Mouse (Mus musculus) kidney, adult 9 months (tissue): Measurements from ENCODE around the gene Msi1.
A peak's percentile ranks its signal among the peaks of the same experiment; 100 is the strongest.
"Not testable (repeated sequence)": the region's sequence is repeated elsewhere in the genome, so short reads cannot be mapped to it uniquely, and the experiment has no call there.

Source experiments
- DNase-seq: peaks from one replicate; pipeline ENCODE4 v3.0.0; 2022

Msi1 gene

DNA sequence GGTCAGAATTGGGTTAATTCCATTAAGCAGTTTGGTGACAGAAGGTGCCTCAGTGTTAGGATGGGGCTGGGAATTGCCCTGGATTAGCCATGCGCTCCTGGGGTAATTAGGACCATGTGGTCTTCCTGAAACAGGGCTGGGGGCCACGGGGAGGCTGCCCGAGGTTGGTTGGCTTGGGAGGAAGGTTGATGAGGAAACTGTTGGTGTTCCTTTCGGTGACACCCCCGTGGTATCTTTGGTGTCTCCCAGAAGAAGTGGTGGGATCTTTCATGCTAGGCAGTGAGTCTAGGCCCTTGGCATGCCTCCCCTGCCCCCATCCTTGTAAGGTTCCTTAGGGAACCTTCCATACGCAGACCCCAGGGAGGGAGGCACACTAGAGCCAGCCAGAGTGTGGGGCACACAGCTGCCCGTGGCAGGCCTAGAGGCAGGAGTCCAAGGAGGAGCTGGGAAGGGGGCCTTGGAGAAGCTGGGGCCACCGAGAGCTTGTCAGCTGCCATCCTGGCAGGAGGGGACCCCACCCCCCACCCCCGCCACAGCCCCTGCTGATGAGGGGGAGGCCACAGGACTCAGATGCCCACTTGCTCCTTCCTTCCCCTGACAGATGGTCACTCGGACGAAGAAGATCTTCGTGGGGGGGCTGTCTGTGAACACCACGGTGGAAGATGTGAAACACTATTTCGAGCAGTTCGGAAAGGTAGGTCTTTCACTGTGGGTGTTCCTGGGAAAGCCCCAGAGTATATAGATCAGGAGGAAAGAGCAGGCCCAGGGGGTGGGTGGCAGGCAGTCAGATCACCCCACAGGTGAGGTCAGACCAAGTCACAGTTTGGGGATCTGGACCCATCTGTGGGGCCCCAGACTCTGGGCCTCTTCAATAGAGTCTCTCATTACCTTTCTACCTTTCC is 5.7 kb downstream of the Msi1 start:
- no peak for DNase-seq

DNA sequence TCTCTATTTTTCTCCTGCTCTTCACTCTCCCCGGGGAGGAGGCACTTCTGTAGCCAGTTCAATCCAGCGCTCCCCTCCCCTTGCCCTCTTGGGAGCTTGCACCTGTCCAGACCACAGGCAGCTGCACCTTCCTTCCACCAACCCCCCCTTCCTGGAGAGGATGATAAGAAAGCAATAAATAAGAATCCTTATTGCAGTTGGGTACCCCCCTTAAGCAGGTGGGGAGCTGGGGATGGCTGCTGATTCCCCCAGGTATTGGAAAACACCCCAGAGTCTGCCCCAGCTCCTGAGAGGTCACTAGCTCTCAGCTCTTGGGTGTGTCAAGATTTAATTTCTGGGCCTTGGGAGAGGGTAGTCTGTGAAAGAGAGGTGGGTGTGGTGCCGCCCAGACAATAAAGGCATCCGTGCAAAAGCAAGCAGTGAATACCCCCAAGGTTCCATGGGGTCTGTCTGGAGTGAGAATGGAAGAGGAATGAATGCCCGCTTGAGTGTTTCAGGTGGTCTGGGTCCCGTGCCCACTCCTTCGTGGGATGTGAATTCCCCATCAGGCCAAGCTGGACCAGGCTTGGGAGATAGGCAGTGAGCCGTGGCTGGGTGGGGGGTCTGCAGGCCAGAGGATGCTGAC is 6.5 kb downstream of the Msi1 start:
- DNase-seq: no peak

DNA sequence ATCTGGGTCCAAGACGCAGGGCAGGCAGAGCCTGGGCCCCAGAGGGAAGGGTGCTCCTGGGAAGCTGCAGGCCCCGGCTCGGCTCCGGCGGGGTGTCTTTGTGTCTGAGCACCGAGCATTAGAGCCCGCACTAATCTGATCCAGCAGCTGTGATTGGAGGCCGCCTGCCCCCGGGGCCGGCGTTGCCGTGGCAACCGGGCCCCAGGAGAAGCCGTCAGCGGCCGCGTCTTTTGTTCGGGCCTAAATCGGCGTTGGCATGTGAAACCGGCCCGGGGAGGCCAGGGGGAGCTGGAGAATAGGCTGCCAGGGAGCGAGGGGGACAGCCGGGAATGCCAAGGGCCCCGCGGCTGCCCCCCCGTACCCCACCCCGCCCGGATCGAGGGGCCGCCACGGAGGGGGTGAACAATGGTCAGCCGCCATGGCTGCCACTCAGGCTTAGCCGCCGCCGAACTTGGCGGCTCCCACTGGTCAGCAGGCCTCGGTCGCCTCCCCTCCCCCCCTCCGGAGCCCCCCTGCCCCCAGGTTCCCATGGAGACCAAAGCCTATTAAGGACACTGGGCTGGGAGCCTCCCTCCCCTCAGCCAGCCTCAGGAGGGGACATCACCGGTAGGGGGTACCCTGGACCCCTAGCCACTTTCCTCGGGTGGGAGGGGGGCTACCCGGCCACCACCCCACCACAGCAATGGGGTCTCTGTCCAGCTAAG is 7.2 kb downstream of the Msi1 start:
- DNase-seq: no peak

DNA sequence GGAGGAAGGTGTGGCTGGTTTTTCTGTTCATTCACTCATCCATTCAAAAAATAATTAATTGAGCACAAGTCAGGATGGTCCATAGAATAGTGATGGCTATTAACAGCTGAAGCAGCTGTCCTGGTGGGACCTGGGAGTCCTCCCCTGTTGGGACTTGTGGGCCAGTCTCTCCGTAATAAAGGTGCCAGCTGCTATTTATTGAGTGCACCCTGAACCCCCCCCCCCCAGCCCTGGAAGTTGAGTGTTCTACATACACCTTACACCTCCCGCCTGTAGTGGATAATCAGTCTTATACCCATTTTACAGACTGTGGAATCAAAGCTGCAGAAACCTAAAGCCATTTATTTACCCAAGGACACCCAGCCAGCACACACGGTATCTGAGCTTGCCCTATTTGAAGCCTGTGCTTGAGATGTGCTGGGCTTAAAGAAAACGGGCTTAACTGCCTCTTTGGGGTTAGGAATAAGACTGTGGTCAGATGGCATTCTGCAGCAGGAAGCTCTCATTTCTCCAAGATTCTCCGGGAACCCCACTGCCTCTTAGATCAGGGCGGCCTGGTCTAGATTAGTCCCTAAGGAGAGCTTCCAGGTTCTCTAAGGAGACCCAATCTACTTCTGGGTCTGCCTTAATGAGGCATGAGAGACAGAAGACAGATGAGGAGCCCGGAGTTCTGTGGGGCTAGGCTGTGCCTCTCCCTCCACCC is 8.0 kb downstream of the Msi1 start:
- no peak for DNase-seq

DNA sequence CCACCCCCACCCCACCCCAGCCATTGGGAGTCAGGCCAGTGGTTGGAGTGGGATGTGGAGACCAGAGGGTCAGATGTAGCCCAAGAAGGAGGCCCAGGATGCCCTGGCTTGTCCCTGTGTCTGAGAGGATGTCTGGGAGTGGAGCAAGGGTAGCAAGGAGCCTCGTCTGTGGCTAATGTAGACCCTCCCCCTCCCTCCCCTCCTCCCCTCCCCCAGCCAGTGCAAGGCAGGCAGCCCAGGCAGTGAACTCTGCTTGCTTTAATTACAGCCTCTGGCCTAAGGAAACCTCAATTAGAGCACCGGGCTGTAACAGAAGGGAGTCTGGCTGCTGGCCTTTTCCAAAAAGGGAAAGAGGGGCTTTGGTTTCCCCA is 8.5 kb downstream of the Msi1 start:
- DNase-seq: no peak

DNA sequence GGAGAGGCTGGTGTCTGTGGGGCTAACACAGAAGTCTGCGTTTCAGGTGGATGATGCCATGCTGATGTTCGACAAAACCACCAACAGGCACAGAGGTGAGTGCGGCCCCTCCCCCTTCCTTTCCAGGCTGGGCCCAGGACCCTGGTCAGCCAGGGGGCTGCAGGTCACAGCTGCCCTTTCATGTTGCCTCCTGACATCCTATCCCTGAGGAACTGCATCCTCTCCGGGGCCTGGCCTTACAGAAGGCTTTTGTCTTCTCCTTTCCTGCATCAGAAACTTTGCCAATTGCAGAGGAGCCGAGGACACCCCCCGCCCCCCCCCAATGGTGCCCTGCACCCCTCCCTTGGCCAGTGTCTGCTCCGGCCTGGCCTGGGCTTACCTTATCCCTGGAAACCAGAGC is 9.3 kb downstream of the Msi1 start:
- DNase-seq: no peak

DNA sequence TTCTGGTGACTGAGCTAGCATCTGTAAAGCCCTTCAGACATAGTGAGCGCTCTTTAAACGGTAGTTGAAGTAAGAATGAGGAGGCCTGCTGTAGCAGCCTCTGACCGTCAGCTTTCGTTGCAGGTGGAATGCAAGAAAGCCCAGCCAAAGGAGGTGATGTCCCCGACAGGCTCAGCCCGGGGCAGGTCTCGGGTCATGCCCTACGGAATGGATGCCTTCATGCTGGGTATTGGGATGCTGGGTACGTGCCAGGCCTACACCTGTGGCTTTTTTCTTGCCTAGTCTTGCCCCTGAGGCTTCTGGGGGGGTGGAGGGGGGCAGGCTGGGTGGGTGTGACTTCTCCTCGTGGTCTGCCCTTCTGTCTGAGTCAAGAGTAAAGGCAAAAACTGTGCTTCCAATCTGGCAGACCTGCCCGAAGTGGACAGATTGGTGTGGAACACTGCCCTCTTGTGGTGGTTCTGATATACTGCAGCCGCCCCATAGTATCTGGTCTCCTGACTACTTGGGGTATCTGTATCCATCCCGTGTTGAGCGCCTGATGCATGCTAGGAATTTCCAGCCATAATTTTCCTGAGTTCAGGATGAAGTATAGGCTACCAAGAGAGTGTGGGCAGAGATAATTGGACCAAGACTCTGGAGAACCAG is 11.9 kb downstream of the Msi1 start:
- DNase-seq: peak; percentile 76

DNA sequence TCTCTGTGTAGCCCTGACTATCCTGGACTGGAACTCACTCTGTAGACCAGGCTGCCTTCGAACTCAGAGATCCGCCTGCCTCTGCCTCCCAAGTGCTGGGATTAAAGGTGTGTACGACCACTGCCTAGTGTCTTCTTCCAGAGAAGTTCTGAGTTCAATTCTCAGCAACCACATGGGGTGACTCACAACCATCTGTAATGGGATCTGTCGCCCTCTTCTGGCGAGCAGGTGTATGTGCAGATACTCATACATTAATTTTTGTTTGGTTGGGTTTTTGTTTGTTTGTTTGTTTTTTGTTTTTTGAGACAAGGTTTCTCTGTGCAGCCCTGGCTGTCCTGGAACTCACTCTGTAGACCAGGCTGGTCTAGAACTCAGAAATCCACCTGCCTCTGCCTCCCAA is 13.3 kb downstream of the Msi1 start:
- not testable (repeated sequence) for DNase-seq

DNA sequence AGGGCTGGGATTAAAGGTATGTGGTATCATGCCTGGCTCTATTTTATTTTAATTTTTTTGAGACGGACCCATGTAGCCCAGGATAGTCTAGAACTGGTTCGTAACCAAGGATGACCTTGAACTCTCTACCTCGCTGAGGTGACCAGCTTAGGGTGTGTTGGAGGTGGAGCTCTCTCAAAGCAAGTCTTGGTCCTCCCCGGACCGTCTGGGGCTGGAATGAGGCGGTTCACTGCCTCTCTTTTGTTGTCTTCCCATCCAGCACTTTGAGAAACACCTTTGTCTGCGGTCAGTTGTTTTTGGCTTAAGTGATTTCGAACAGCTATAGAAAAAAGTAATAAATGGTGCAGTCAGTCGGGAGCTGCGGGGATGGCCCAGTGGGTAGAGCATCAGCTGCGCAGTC is 14.7 kb downstream of the Msi1 start:
- DNase-seq: no peak

DNA sequence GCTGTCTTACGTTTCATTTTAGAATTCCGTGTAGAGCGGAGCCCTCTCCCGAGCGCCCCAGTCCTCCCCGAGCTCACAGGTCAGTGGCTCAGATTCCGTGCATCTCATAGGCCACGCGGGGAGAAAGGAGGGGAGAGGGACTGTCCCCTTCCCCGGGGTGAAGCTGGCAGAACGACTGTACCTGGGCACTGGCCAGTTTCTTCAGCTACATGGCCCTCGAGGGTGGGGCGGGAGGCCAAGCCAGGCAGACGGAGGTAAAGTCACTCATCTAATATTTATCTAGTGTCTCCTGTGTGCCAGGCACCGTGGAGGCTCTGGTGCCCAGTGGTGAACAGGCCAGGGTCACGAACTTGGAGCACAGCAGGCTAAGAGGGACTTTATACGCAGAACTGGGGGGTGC is 17.7 kb downstream of the Msi1 start:
- no peak for DNase-seq

DNA sequence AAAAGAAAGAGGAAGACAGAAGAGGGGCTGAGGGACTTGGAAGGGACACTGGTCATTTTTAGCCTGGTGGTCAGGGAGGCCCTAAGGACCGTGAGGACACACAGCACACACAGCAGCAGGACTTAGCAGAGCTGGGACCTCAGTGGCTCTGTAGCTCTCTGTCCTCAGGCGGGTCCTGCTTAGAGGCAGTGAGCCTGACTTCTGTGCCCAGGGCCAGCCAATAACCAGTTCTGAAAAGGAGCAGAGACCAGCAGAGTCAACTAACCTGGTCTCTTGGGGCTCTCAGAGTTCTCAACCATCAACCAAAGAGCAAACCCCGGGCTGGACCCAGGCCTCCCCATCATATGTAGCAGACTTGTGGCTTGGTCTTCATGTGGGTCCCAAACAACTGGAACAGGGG is 19.8 kb downstream of the Msi1 start:
- no peak for DNase-seq

DNA sequence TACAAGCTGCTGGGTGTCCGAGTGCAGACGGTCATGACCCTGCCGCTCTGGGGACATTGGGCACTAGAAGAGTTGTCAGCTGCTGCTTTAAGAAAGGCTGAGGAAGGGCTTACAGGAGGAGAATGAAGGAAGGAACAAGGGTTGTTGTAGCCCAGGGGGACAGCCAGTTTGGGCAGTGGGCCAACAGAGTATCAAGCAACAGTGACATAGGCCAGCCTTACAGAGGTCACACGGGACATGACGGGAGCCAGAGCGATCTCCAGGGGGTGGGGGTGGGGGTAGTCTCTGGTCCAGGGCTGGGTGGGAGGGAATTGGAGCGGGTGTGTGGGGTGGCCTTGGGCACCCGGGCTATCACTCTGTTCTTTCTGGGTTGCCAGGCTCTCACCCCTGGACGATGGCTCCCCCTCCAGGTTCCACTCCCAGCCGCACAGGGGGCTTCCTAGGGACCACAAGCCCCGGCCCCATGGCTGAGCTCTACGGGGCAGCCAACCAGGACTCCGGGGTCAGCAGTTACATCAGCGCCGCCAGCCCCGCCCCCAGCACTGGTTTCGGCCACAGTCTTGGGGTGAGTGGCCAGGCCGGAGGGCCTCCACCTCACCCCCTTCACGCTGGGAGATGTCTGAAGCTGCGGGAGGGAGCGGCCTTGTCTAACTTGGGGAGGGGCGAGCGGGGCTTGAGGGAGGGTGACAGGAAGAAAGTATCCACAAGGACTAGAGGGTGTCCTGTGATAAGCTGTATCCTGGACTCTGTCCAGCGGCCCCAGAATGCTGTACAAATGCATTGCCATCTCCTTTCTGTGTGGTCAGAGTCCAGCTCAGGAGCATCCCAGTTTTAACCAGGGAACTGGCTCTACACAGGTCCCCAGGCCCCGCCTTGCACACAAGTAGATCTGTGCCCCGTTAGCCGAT is 21.3 kb downstream of the Msi1 start:
- no peak for DNase-seq

DNA sequence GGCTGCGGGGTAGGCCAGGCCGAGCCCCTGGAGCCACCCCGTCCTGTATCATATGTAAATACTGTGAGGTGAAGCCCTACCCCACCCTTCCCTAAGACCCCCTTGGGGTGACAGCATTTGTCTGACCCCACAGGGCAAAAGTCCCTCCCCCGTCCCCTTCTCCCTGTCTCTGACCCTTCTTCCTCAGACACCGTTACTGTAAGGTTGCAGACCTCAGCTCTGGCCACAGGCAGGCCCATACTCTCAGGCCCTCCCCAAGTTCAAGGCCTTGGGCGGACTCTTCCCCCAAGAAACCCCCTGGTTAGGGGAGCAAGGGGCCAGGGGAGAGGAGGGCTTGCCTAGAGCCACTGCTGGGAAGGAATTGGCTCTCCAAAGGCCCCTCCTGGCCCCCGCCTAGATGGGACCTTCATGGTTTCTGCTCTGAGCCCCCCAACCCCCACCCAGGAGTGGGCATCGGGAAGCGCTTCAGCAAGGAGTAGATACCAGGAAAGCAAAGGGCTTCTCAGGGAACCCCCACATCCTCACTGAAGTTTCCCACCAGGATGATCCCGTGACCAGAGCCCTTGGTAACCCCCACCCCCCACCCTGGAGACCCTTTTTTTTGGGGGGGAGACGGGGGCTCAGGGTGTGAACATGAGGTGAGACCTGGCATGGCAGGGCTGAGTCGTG is 25.2 kb downstream of the Msi1 start:
- DNase-seq: no peak

DNA sequence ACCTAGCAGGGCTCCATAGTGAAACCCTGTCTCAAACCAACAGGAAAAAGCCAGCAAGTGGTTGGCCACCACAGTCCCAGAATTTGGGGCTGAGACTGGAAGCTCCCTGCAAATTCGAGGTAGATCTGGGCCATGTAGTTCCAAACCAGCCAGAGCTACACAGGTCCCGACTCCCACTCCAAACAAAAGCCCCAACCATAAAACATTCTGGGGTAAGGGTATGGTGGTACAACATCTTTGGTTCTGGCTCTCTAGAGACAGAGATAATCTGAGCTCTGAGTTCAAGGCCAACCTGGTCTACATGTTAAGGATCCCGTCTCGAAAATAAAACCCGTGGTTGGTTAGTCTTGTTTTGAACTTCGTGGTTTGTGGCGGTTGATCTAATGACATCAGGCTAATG is 26.4 kb downstream of the Msi1 start:
- no peak for DNase-seq

DNA sequence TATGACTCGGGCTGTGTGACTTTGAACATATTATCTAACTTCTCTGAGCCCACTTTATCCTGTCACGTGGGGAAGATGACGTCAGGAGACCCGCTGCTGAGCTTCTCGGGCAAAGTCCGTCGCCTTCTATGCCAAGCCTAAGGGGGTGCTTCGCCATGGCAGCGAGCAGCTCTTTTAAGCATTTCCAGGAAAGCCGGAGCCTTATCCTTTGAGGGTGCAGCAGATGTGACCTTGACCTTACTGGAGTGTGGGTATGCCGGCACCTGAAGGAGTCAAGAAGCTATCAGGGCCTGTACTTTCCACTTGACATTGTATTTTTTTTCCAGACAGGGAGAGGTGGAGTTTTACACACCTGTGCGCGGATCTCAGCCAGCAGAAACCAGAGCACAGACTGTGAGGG is 29.5 kb downstream of the Msi1 start:
- no peak for DNase-seq

DNA sequence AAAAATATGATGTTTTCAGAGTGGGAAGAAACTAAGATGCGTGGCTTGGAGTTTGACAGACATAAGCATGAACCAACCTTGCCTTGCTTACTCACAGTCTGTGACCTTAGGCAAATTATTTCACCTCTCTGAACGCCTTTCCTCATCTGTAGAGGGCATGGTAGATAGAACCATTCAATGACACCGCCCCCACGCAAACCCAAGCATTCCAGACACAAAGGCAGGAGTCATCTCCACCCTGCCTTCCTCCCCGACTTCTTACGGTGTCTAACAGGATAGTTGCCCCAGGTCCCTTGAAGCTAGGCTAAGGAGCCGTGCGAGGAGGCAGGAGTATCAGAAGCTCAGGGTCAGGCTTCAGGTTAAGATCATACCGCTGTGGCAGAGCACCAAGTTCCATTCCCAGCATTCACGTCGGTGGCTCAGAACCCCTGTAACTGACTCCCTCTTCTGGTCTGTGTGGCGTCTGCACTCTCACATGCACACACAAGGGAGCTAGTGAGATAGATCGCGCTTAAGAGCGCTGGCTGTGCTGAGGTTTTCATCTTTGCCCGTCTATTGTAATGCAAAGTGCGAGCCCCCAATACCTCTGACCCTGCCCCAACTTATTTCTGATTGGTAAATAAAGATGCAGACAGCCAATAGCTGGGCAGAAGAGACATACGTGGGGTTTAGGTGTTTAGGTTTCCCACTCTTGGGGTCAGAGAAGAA is 35.2 kb downstream of the Msi1 start:
- no peak for DNase-seq

DNA sequence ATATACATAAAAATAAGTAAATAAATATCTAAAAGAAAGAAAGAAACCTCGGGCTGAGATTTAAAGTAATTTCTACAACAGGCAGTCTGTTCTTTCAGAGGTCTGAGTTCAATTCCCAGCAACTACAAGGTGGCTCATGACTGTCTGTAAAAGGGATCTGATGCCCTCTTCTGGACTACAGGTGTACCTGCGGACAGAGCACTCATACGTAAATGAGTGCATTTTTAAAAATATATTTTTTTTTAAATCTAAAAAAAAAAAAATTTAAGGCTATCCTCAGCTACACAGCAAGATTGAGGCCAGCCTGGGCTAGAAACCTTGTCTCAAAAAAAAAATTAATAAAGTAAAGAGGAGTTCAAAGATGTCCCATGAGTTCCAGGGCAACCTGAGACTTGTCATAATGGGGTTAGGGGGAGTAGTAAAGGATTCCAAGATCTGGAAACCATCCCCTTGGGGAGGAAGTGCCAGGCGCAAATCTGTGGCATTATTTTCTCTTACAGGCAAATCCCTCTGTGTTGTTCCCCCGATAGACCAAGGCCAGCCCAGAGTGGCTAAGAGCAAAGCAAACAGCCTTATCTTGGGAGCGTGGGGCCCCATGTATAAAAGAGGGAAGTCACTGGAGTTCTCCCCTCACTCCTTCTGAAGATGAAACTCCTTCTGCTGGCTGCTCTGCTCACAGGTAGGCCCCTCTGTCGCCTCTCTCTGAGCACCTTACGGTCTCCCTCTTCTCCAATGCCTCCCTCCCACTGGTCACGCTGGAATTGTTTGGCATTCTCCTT is 36.4 kb downstream of the Msi1 start, which contains the start of gene Pla2g1b:
Gene Pla2g1b (plus strand): TSS at position 621 of the 779 bp plus-strand sequence.
- DNase-seq: no peak

DNA sequence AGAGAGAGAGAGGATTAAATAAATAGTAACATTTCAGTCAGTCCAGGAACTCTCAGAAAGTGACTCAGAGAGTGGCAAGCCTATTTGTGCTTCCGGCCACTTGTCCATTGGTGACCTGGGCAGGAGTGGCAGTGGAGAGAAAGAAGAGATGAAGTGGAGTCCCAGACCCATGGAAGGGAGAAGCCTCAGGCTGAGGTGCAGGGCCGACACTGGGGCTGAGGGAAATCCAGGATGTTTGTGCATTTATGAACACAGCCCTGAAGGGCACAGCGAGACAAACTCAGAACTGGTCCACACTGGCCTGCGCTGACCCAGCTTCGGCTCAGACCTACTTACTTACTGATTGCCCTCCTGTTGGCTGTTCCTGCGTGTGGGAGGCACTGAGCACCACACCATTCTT is 40.4 kb downstream of the Msi1 start:
- no peak for DNase-seq

DNA sequence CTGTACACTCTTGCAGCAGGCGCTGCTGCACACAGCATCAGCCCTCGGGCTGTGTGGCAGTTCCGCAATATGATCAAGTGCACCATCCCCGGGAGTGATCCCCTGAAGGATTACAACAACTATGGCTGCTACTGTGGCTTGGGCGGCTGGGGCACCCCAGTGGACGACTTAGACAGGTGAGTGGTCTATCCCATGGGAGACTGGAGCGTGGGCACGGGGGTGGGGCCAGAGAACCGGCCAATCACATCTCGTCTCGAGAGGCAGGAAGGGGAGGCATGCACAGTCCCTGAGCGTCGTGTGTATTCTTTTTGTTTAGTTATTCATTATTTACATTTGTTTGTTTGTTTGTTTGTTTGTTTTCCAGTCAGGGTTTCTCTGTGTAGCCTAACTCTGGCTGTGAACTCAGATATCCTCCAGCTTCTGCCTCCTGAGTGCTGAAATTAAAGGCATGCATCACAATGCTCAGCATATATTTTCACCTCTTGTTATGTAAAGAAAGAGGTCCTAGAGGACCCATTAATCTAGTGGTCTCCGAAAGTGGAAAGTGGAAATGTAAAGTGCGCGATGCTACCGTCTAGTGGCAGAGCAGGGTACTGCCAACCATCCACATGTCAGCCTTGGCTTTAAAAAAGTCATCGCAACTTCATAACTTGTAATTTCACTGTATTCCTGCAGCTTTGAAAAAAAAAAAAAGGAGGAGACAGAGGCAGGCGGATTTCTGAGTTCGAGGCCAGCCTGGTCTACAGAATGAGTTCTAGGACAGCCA is 41.5 kb downstream of the Msi1 start:
- no peak for DNase-seq
